ENCODE assay signal across 8 mouse cellular contexts in genomic region chr7:141315974-141316373, GRCm38 (mm10). TPM values are rescaled to one million over a fixed set of nuclear protein-coding genes. Genes with fewer than 3 reads are reported as not detected.
DNase-seq lines count a peak whose midpoint lies in the region; ATAC-seq and TF ChIP-seq lines count a peak whose summit lies in the region.

No protein-coding gene starts in this region.

- no peak overlapping the region for H3K4me3 ChIP-seq in midbrain, embryonic 14.5 days (replicated peaks; ENCODE audit: low read depth, low read length)
- no peak overlapping the region for H3K4me3 ChIP-seq in midbrain, embryonic 15.5 days
- H3K4me3 ChIP-seq in liver, postnatal 0 days (ENCODE audit: low read depth, low read length), result no peak overlapping the region
- no peak overlapping the region for H3K4me3 ChIP-seq in stomach, embryonic 16.5 days (replicated peaks; ENCODE audit: low read length)
- no peak overlapping the region for H3K4me3 ChIP-seq in forebrain, embryonic 10.5 days

- peak; percentile 72 for TF ChIP-seq CTCF in liver, postnatal 0 days (IDR thresholded peaks at IDR 0.05; ENCODE audit: low read depth)

- WGBS in midbrain, embryonic 14.5 days, result 79% methylated on average over 5 of the region's 5 CpGs
- WGBS in midbrain, embryonic 15.5 days, result 88% methylated on average over 5 of the region's 5 CpGs
- 72% methylated on average over 5 of the region's 5 CpGs for WGBS in liver, postnatal 0 days (ENCODE audit: insufficient replicate concordance)
- WGBS in stomach, embryonic 16.5 days, result 78% methylated on average over 5 of the region's 5 CpGs
- 76% methylated on average over 5 of the region's 5 CpGs for WGBS in forebrain, embryonic 10.5 days

- H3K9ac ChIP-seq in midbrain, embryonic 14.5 days (replicated peaks; ENCODE audit: low read length), result no peak overlapping the region
- H3K9ac ChIP-seq in midbrain, embryonic 15.5 days, result no peak overlapping the region
- H3K9ac ChIP-seq in liver, postnatal 0 days (replicated peaks), result no peak overlapping the region
- H3K9ac ChIP-seq in stomach, embryonic 16.5 days (ENCODE audit: low read length), result no peak overlapping the region

- DNase-seq in cerebellum, postnatal 10 days, result peak; percentile 62 to 67
- no peak for DNase-seq in cerebellum, adult 9-10 months
- DNase-seq in midbrain, embryonic 14.5 days, result peak; percentile 45
- DNase-seq in liver, postnatal 0 days, result peak; percentile 54
- no peak for DNase-seq in forebrain, embryonic 10.5 days (ENCODE audit: extremely low spot score, low spot score)

- H3K9me3 ChIP-seq in midbrain, embryonic 14.5 days (ENCODE audit: control insufficient read depth, low read length), result no peaks in the 10 kb centered on the region
- no peaks in the 10 kb centered on the region for H3K9me3 ChIP-seq in midbrain, embryonic 15.5 days
- H3K9me3 ChIP-seq in liver, postnatal 0 days (ENCODE audit: low read length), result no peaks in the 10 kb centered on the region
- H3K9me3 ChIP-seq in stomach, embryonic 16.5 days (replicated peaks; ENCODE audit: control insufficient read depth, low read length), result no peaks in the 10 kb centered on the region
- no peaks in the 10 kb centered on the region for H3K9me3 ChIP-seq in forebrain, embryonic 10.5 days

- H3K4me1 ChIP-seq in midbrain, embryonic 14.5 days (ENCODE audit: control insufficient read depth, insufficient read depth, low read length), result no peaks in the 10 kb centered on the region
- no peaks in the 10 kb centered on the region for H3K4me1 ChIP-seq in midbrain, embryonic 15.5 days
- no peaks in the 10 kb centered on the region for H3K4me1 ChIP-seq in liver, postnatal 0 days (ENCODE audit: insufficient read depth)
- no peaks in the 10 kb centered on the region for H3K4me1 ChIP-seq in stomach, embryonic 16.5 days (ENCODE audit: control insufficient read depth, insufficient read depth, low read length)
- H3K4me1 ChIP-seq in forebrain, embryonic 10.5 days, result no peaks in the 10 kb centered on the region

- no peak overlapping the region for H3K27ac ChIP-seq in midbrain, embryonic 14.5 days (replicated peaks; ENCODE audit: low read depth, low read length)
- H3K27ac ChIP-seq in midbrain, embryonic 15.5 days, result no peak overlapping the region
- no peak overlapping the region for H3K27ac ChIP-seq in liver, postnatal 0 days (ENCODE audit: low read depth)
- no peak overlapping the region for H3K27ac ChIP-seq in stomach, embryonic 16.5 days (ENCODE audit: low read length)
- H3K27ac ChIP-seq in forebrain, embryonic 10.5 days, result no peak overlapping the region

- no peak for ATAC-seq in midbrain, embryonic 14.5 days (ENCODE audit: low FRiP score, low TSS enrichment)
- ATAC-seq in midbrain, embryonic 15.5 days (replicated peaks), result no peak
- peak; percentile 73 for ATAC-seq in erythroblast, adult 5-6 weeks (replicated peaks; ENCODE audit: low FRiP score, poor library complexity, severe bottlenecking)
- peak; percentile 72 for ATAC-seq in liver, postnatal 0 days
- peak; percentile 53; the same call in 1 of the 2 replicates for ATAC-seq in stomach, embryonic 16.5 days (ENCODE audit: insufficient read depth, low FRiP score)

- H3K27me3 ChIP-seq in midbrain, embryonic 14.5 days (ENCODE audit: control insufficient read depth, insufficient read depth, low read length), result no peaks in the 10 kb centered on the region
- no peaks in the 10 kb centered on the region for H3K27me3 ChIP-seq in midbrain, embryonic 15.5 days (replicated peaks)
- no peaks in the 10 kb centered on the region for H3K27me3 ChIP-seq in liver, postnatal 0 days (ENCODE audit: insufficient read depth, low read length)
- H3K27me3 ChIP-seq in stomach, embryonic 16.5 days (ENCODE audit: control insufficient read depth, insufficient read depth, low read length), result no peaks in the 10 kb centered on the region
- H3K27me3 ChIP-seq in forebrain, embryonic 10.5 days (ENCODE audit: poor library complexity, severe bottlenecking), result no peaks in the 10 kb centered on the region

- no peak for TF ChIP-seq EP300 in liver, postnatal 0 days (IDR thresholded peaks at IDR 0.05; ENCODE audit: low read depth)

- H3K4me2 ChIP-seq in midbrain, embryonic 14.5 days (ENCODE audit: low read length), result no peak overlapping the region
- no peak overlapping the region for H3K4me2 ChIP-seq in midbrain, embryonic 15.5 days
- H3K4me2 ChIP-seq in liver, postnatal 0 days (ENCODE audit: low read depth, low read length), result no peak overlapping the region
- no peak overlapping the region for H3K4me2 ChIP-seq in stomach, embryonic 16.5 days (ENCODE audit: low read depth, low read length)

- peaks cover 97% of the 10 kb centered on the region for H3K36me3 ChIP-seq in midbrain, embryonic 14.5 days (ENCODE audit: control insufficient read depth, insufficient read depth, low read length)
- H3K36me3 ChIP-seq in midbrain, embryonic 15.5 days (replicated peaks), result peaks cover 82% of the 10 kb centered on the region
- H3K36me3 ChIP-seq in liver, postnatal 0 days (replicated peaks; ENCODE audit: insufficient read depth, low read length), result peaks cover 61% of the 10 kb centered on the region
- H3K36me3 ChIP-seq in stomach, embryonic 16.5 days (ENCODE audit: control insufficient read depth, insufficient read depth, low read length), result peaks cover 31% of the 10 kb centered on the region
- peaks cover 100% of the 10 kb centered on the region for H3K36me3 ChIP-seq in forebrain, embryonic 10.5 days (replicated peaks)

RNA-seq across cellular contexts. Expression of gene Deaf1, which starts 11.5 kb away (rescaled TPM):
- polyA plus RNA-seq in midbrain, embryonic 14.5 days (2014; fragmentation: Nextera tagmentation; extraction: Ambion mirVana), result 180 and 207 TPM in 2 replicates
- 224 and 234 TPM in 2 replicates for polyA plus RNA-seq in midbrain, embryonic 15.5 days (2015; fragmentation: Nextera tagmentation; extraction: Ambion mirVana)
- total RNA-seq in erythroblast, adult 5-6 weeks (2015; ENCODE audit: low replicate concordance), result 9.4 and 18.3 TPM in 2 replicates
- 14.1 and 16.0 TPM in 2 replicates for total RNA-seq in erythroblast, adult 5-6 weeks (2017; ENCODE audit: low replicate concordance)
- 10.7 and 11.9 TPM in 2 replicates for polyA plus RNA-seq in liver, postnatal 0 days (2015; fragmentation: Nextera tagmentation; extraction: Ambion mirVana)
- 61.3 and 64.3 TPM in 2 replicates for polyA plus RNA-seq in stomach, embryonic 16.5 days (2015; fragmentation: Nextera tagmentation; extraction: Ambion mirVana)
- 59.2 and 59.3 TPM in 2 replicates for polyA plus RNA-seq in forebrain, embryonic 10.5 days (2016; fragmentation: Nextera tagmentation; extraction: Ambion mirVana)

RNA-seq across cellular contexts. Expression of gene Tmem80, which starts 11.6 kb away (rescaled TPM):
- 38.6 and 48.9 TPM in 2 replicates for polyA plus RNA-seq in midbrain, embryonic 14.5 days (2014; fragmentation: Nextera tagmentation; extraction: Ambion mirVana)
- 63.0 and 63.3 TPM in 2 replicates for polyA plus RNA-seq in midbrain, embryonic 15.5 days (2015; fragmentation: Nextera tagmentation; extraction: Ambion mirVana)
- 6.5 and 8.4 TPM in 2 replicates for total RNA-seq in erythroblast, adult 5-6 weeks (2015; ENCODE audit: low replicate concordance)
- 10.5 and 12.9 TPM in 2 replicates for total RNA-seq in erythroblast, adult 5-6 weeks (2017; ENCODE audit: low replicate concordance)
- 9.2 and 11.9 TPM in 2 replicates for polyA plus RNA-seq in liver, postnatal 0 days (2015; fragmentation: Nextera tagmentation; extraction: Ambion mirVana)
- polyA plus RNA-seq in stomach, embryonic 16.5 days (2015; fragmentation: Nextera tagmentation; extraction: Ambion mirVana), result 35.9 and 36.5 TPM in 2 replicates
- polyA plus RNA-seq in forebrain, embryonic 10.5 days (2016; fragmentation: Nextera tagmentation; extraction: Ambion mirVana), result 48.2 and 51.0 TPM in 2 replicates

RNA-seq across cellular contexts. Expression of gene Eps8l2, which starts 22.7 kb away (rescaled TPM):
- polyA plus RNA-seq in midbrain, embryonic 14.5 days (2014; fragmentation: Nextera tagmentation; extraction: Ambion mirVana), result 0.19 and 0.50 TPM in 2 replicates
- polyA plus RNA-seq in midbrain, embryonic 15.5 days (2015; fragmentation: Nextera tagmentation; extraction: Ambion mirVana), result 0.49 and 0.66 TPM in 2 replicates
- not detected in 2 replicates for total RNA-seq in erythroblast, adult 5-6 weeks (2015; ENCODE audit: low replicate concordance)
- not detected in 2 replicates for total RNA-seq in erythroblast, adult 5-6 weeks (2017; ENCODE audit: low replicate concordance)
- 22.2 and 25.4 TPM in 2 replicates for polyA plus RNA-seq in liver, postnatal 0 days (2015; fragmentation: Nextera tagmentation; extraction: Ambion mirVana)
- polyA plus RNA-seq in stomach, embryonic 16.5 days (2015; fragmentation: Nextera tagmentation; extraction: Ambion mirVana), result 79.4 and 108 TPM in 2 replicates
- 4.2 and 4.5 TPM in 2 replicates for polyA plus RNA-seq in forebrain, embryonic 10.5 days (2016; fragmentation: Nextera tagmentation; extraction: Ambion mirVana)

RNA-seq across cellular contexts. Expression of gene Drd4, which starts 24.2 kb away (rescaled TPM):
- polyA plus RNA-seq in midbrain, embryonic 14.5 days (2014; fragmentation: Nextera tagmentation; extraction: Ambion mirVana), result 0.53 and 0.54 TPM in 2 replicates
- polyA plus RNA-seq in midbrain, embryonic 15.5 days (2015; fragmentation: Nextera tagmentation; extraction: Ambion mirVana), result 0.74 and 0.96 TPM in 2 replicates
- total RNA-seq in erythroblast, adult 5-6 weeks (2015; ENCODE audit: low replicate concordance), result not detected in 2 replicates
- total RNA-seq in erythroblast, adult 5-6 weeks (2017; ENCODE audit: low replicate concordance), result not detected in 2 replicates
- not detected in 2 replicates for polyA plus RNA-seq in liver, postnatal 0 days (2015; fragmentation: Nextera tagmentation; extraction: Ambion mirVana)
- 0.18 TPM in 1 of 2 replicates, not detected in the other for polyA plus RNA-seq in stomach, embryonic 16.5 days (2015; fragmentation: Nextera tagmentation; extraction: Ambion mirVana)
- 0.17 and 0.46 TPM in 2 replicates for polyA plus RNA-seq in forebrain, embryonic 10.5 days (2016; fragmentation: Nextera tagmentation; extraction: Ambion mirVana)

RNA-seq across cellular contexts. Expression of gene Sct, which starts 37.0 kb away (rescaled TPM):
- 0.49 and 1.3 TPM in 2 replicates for polyA plus RNA-seq in midbrain, embryonic 14.5 days (2014; fragmentation: Nextera tagmentation; extraction: Ambion mirVana)
- polyA plus RNA-seq in midbrain, embryonic 15.5 days (2015; fragmentation: Nextera tagmentation; extraction: Ambion mirVana), result 1.6 and 1.8 TPM in 2 replicates
- total RNA-seq in erythroblast, adult 5-6 weeks (2015; ENCODE audit: low replicate concordance), result not detected in 2 replicates
- total RNA-seq in erythroblast, adult 5-6 weeks (2017; ENCODE audit: low replicate concordance), result not detected in 2 replicates
- not detected in 2 replicates for polyA plus RNA-seq in liver, postnatal 0 days (2015; fragmentation: Nextera tagmentation; extraction: Ambion mirVana)
- polyA plus RNA-seq in stomach, embryonic 16.5 days (2015; fragmentation: Nextera tagmentation; extraction: Ambion mirVana), result 23.2 and 24.8 TPM in 2 replicates
- 0.87 and 1.7 TPM in 2 replicates for polyA plus RNA-seq in forebrain, embryonic 10.5 days (2016; fragmentation: Nextera tagmentation; extraction: Ambion mirVana)

Comparison
In these comparisons a context has a peak if more than half of its experiments do, and no peak if none do; other contexts are left out.
1. DNase-seq: peak in cerebellum, postnatal 10 days (2 of 2), midbrain, embryonic 14.5 days (single experiment) and liver, postnatal 0 days (single experiment); none in cerebellum, adult 9-10 months (single experiment) and forebrain, embryonic 10.5 days (single experiment).
2. ATAC-seq: peak in erythroblast, adult 5-6 weeks (single experiment), liver, postnatal 0 days (single experiment) and stomach, embryonic 16.5 days (single experiment); none in midbrain, embryonic 14.5 days (single experiment) and midbrain, embryonic 15.5 days (single experiment).